Mouse (Mus musculus): ENCODE measurements around the gene Arhgap32. TPM values are rescaled to one million over a fixed set of nuclear protein-coding genes. Genes with fewer than 3 reads are reported as not detected.

The Arhgap32 gene
- polyA plus RNA-seq, 1 experiment, result 1.5 TPM

GRCm38 (mm10) chr9:32186489-32186888, 70.6 kb downstream of the Arhgap32 start:
- H3K4me2 ChIP-seq (ENCODE audit: low read depth), result no peak overlapping the region
- no peaks in the 10 kb centered on the region for H3K36me3 ChIP-seq (ENCODE audit: control insufficient read depth, insufficient read depth)
- TF ChIP-seq MYOG (IDR thresholded peaks at IDR 0.05; ENCODE audit: control insufficient read depth in 1 of 3, insufficient read depth in 1 of 3, insufficient read length in 2 of 3, low read depth in 2 of 3) (no peak), TCF3 (IDR thresholded peaks at IDR 0.05; ENCODE audit: insufficient read length, low read depth) (no peak), POLR2AphosphoS2 (IDR thresholded peaks at IDR 0.05; ENCODE audit: insufficient read length, low read depth) (no peak), MYOD1 (IDR thresholded peaks at IDR 0.05; ENCODE audit: control insufficient read depth in 1 of 3, insufficient read length in 2 of 3, low read depth in 2 of 3) (no peak), TCF12 (IDR thresholded peaks at IDR 0.05; ENCODE audit: insufficient read depth, poor library complexity, severe bottlenecking) (no peak), REST (IDR thresholded peaks at IDR 0.05; ENCODE audit: insufficient read depth, insufficient read length) (no peak), SRF (IDR thresholded peaks at IDR 0.05; ENCODE audit: control insufficient read depth, insufficient read length, low read depth) (no peak), E2F4 (IDR thresholded peaks at IDR 0.05; ENCODE audit: insufficient read depth) (no peak), CEBPB (IDR thresholded peaks at IDR 0.05; ENCODE audit: insufficient read depth, poor library complexity, severe bottlenecking) (no peak)
- H3K79me2 ChIP-seq (ENCODE audit: control insufficient read depth, insufficient read depth), result no peaks in the 10 kb centered on the region
- H3ac ChIP-seq (ENCODE audit: control insufficient read depth, insufficient read length), result no peak overlapping the region
- H3K4me3 ChIP-seq, result no peak overlapping the region
- H3K27me3 ChIP-seq (ENCODE audit: control insufficient read depth, insufficient read depth, insufficient read length), result no peaks in the 10 kb centered on the region

DNA sequence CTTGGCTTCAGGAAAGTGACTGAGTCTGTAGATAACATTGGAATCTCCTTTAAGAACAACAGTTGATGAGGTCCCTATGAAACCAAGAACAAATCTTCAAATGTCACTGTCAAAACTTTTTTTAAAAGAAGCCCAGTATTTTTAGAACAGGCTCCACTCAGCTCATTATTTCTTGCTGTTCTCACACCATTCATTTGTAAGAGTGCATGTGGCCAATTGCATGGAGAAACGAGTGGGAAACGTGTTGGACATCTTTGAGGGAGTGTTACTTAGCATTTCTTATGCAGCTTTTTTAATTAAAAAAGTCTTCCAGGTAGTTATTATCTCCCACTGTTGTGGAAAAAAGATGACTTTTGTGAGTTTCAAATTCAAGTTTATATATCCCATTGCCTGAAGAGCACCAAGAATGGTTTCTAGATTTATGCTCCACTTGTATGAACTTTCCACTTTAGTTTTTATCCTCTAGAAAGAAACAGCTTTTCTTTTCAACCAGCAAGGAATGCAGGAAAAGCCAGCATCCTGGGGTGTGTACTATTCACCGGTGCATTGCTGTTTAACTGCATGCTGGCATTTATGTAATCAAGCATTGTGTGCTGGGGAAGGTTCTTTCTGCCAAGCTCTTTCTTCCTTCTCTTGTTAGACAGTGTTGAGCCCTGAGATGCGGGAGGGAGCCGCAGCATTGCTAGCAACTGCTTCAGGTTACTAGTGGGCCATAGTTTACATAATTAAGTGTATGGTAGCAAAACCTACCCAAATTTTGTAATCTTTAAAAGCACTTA, 76.5 kb downstream of the Arhgap32 start:
- Histone ChIP-seq H3K79me2 (ENCODE audit: control insufficient read depth, insufficient read depth) (no peaks in the 10 kb centered on the region), H3K4me2 (ENCODE audit: low read depth) (no peak overlapping the region), H3K27me3 (ENCODE audit: control insufficient read depth, insufficient read depth, insufficient read length) (no peaks in the 10 kb centered on the region), H3K4me3 (no peak overlapping the region), H3K36me3 (ENCODE audit: control insufficient read depth, insufficient read depth) (no peaks in the 10 kb centered on the region), H3ac (ENCODE audit: control insufficient read depth, insufficient read length) (no peak overlapping the region)
- no peak for TF ChIP-seq USF1 (IDR thresholded peaks at IDR 0.05; ENCODE audit: low read depth)
- TF ChIP-seq POLR2AphosphoS2 (IDR thresholded peaks at IDR 0.05; ENCODE audit: insufficient read length, low read depth), result no peak
- TF ChIP-seq E2F4 (IDR thresholded peaks at IDR 0.05; ENCODE audit: insufficient read depth), result no peak
- TF ChIP-seq MYOG (IDR thresholded peaks at IDR 0.05; ENCODE audit: control insufficient read depth in 1 of 3, insufficient read depth in 1 of 3, insufficient read length in 2 of 3, low read depth in 2 of 3), result no peak
- TF ChIP-seq MYOD1 (IDR thresholded peaks at IDR 0.05; ENCODE audit: control insufficient read depth in 1 of 3, insufficient read length in 2 of 3, low read depth in 2 of 3), result no peak
- TF ChIP-seq MAX (IDR thresholded peaks at IDR 0.05; ENCODE audit: low read depth), result no peak
- no peak for TF ChIP-seq REST (IDR thresholded peaks at IDR 0.05; ENCODE audit: insufficient read depth, insufficient read length)
- no peak for TF ChIP-seq TCF3 (IDR thresholded peaks at IDR 0.05; ENCODE audit: insufficient read length, low read depth)
- TF ChIP-seq POLR2A (IDR thresholded peaks at IDR 0.05; ENCODE audit: insufficient read length, low read depth), result no peak
- no peak for TF ChIP-seq SRF (IDR thresholded peaks at IDR 0.05; ENCODE audit: control insufficient read depth, insufficient read length, low read depth)
- no peak for TF ChIP-seq CEBPB (IDR thresholded peaks at IDR 0.05; ENCODE audit: insufficient read depth, poor library complexity, severe bottlenecking)

DNA sequence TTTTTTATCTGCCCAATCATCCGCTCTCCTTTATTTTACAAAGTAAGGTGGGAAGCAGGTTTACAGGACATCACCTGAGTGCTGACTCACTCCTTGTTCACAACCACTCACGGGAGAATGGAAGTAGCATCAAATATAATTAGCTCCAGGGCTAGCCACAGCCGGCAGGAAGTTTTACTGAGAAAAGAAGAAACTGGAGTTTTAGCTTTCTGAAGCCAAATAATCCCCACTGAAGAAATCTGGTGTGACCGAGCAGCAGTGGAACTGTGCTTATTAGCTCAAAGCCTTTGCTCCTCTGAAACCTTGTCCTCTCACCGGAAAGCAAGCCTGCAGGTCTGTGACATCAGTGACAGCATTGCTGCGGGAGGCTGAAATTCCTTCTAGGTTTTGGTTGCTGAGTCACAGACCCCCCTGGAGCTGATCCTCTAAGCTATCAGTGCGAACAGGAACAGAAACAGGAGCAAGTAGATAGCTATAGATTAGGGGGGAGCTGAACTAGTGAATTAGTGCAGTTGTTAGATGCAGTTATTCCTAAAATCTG, 88.6 kb downstream of the Arhgap32 start:
- Histone ChIP-seq H3K4me3 (no peak overlapping the region), H3K4me2 (ENCODE audit: low read depth) (no peak overlapping the region), H3K79me2 (ENCODE audit: control insufficient read depth, insufficient read depth) (no peaks in the 10 kb centered on the region), H3K36me3 (ENCODE audit: control insufficient read depth, insufficient read depth) (no peaks in the 10 kb centered on the region), H3K27me3 (ENCODE audit: control insufficient read depth, insufficient read depth, insufficient read length) (no peaks in the 10 kb centered on the region), H3ac (ENCODE audit: control insufficient read depth, insufficient read length) (no peak overlapping the region)
- no peak for TF ChIP-seq MAX (IDR thresholded peaks at IDR 0.05; ENCODE audit: low read depth)
- TF ChIP-seq TCF12 (IDR thresholded peaks at IDR 0.05; ENCODE audit: insufficient read depth, poor library complexity, severe bottlenecking), result no peak
- TF ChIP-seq MYOG (IDR thresholded peaks at IDR 0.05; ENCODE audit: control insufficient read depth in 1 of 3, insufficient read depth in 1 of 3, insufficient read length in 2 of 3, low read depth in 2 of 3), result no peak

DNA sequence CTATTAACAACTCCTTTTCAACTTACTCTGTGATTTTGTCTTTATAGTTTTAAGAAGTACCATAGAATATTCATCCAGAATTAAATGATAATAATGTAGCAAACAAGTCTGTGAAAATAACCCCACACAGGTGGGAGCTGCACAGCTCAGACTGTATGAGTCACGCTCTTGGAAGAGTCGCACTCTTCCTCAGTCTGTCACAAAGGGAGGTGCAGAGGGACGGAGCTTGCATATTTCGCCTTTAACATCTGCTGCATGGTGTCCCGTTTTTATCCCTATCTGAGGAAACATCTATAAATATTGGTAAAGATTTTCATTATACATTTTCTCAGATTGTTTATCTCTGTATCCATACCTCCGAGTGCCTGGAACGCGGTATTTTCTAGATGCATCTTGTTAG, 91.2 kb downstream of the Arhgap32 start:
- TF ChIP-seq USF1 (IDR thresholded peaks at IDR 0.05; ENCODE audit: low read depth) (no peak), POLR2A (IDR thresholded peaks at IDR 0.05; ENCODE audit: insufficient read length, low read depth) (no peak), MYOD1 (IDR thresholded peaks at IDR 0.05; ENCODE audit: control insufficient read depth in 1 of 3, insufficient read length in 2 of 3, low read depth in 2 of 3) (no peak), CEBPB (IDR thresholded peaks at IDR 0.05; ENCODE audit: insufficient read depth, poor library complexity, severe bottlenecking) (no peak), REST (IDR thresholded peaks at IDR 0.05; ENCODE audit: insufficient read depth, insufficient read length) (no peak), MYOG (IDR thresholded peaks at IDR 0.05; ENCODE audit: control insufficient read depth in 1 of 3, insufficient read depth in 1 of 3, insufficient read length in 2 of 3, low read depth in 2 of 3) (no peak), SRF (IDR thresholded peaks at IDR 0.05; ENCODE audit: control insufficient read depth, insufficient read length, low read depth) (no peak), E2F4 (IDR thresholded peaks at IDR 0.05; ENCODE audit: insufficient read depth) (no peak), TCF12 (IDR thresholded peaks at IDR 0.05; ENCODE audit: insufficient read depth, poor library complexity, severe bottlenecking) (no peak), MAX (IDR thresholded peaks at IDR 0.05; ENCODE audit: low read depth) (no peak), POLR2AphosphoS2 (IDR thresholded peaks at IDR 0.05; ENCODE audit: insufficient read length, low read depth) (no peak), TCF3 (IDR thresholded peaks at IDR 0.05; ENCODE audit: insufficient read length, low read depth) (no peak)
- no peak overlapping the region for H3K4me2 ChIP-seq (ENCODE audit: low read depth)
- H3ac ChIP-seq (ENCODE audit: control insufficient read depth, insufficient read length), result no peak overlapping the region
- H3K27me3 ChIP-seq (ENCODE audit: control insufficient read depth, insufficient read depth, insufficient read length), result no peaks in the 10 kb centered on the region
- no peaks in the 10 kb centered on the region for H3K79me2 ChIP-seq (ENCODE audit: control insufficient read depth, insufficient read depth)
- no peaks in the 10 kb centered on the region for H3K36me3 ChIP-seq (ENCODE audit: control insufficient read depth, insufficient read depth)
- H3K4me3 ChIP-seq, result no peak overlapping the region
